Mouse (Mus musculus) naive thymus-derived CD4-positive, alpha-beta T cell, adult 2 months (primary cell): ENCODE measurements around the gene Mbd5.

Experiments
- DNase-seq: peaks from one replicate; pipeline ENCODE4 v3.0.0-alpha.2; 2011; ENCODE audit warnings: low read depth

Gene Mbd5

GRCm38 (mm10) chr2:49349813-49350212 is 400.5 kb downstream of the Mbd5 start:
- DNase-seq = no peak

- DNase-seq = no peak
These were observed 401.5 kb downstream of the Mbd5 start for GRCm38 (mm10) chr2:49350852-49351251.

GRCm38 (mm10) chr2:49354066-49354465 is 404.8 kb downstream of the Mbd5 start:
- no peak for DNase-seq

- DNase-seq = no peak
These were observed 406.6 kb downstream of the Mbd5 start for GRCm38 (mm10) chr2:49355867-49356266.

- no peak for DNase-seq
These were observed 409.0 kb downstream of the Mbd5 start for GRCm38 (mm10) chr2:49358128-49358814.

- DNase-seq = peak; percentile 48
These were observed 409.7 kb downstream of the Mbd5 start for GRCm38 (mm10) chr2:49358839-49359520.

GRCm38 (mm10) chr2:49359706-49360105 is 410.4 kb downstream of the Mbd5 start:
- DNase-seq = peak; percentile 41

- DNase-seq = no peak
These were observed 415.2 kb downstream of the Mbd5 start for GRCm38 (mm10) chr2:49364546-49364945.

GRCm38 (mm10) chr2:49366878-49367545 is 417.7 kb downstream of the Mbd5 start:
- DNase-seq = no peak

GRCm38 (mm10) chr2:49367546-49367917 is 418.2 kb downstream of the Mbd5 start:
- no peak for DNase-seq

- no peak for DNase-seq
These were observed 422.3 kb downstream of the Mbd5 start for GRCm38 (mm10) chr2:49371632-49372031.

- DNase-seq = no peak
These were observed 423.3 kb downstream of the Mbd5 start for GRCm38 (mm10) chr2:49372586-49372985.
